Mouse (Mus musculus): Measurements from ENCODE around the gene Srrm3. TPM values are rescaled to one million over a fixed set of nuclear protein-coding genes. Genes with fewer than 3 reads are reported as not detected.
A peak's percentile ranks its signal among the peaks of the same experiment; 100 is the strongest.

Gene Srrm3
- polyA plus RNA-seq, 1 experiment, result 0.16 TPM

GRCm38 (mm10) chr5:135884641-135885040 lies 78.0 kb downstream of the Srrm3 start:
- H3K36me3 ChIP-seq (ENCODE audit: control insufficient read depth, insufficient read depth, low read length), result no peaks in the 10 kb centered on the region
- WGBS, result 64% methylated on average over 6 of the region's 6 CpGs
- H3K27ac ChIP-seq (ENCODE audit: insufficient read depth, low read depth, low read length), result no peak overlapping the region
- no peaks in the 10 kb centered on the region for H3K27me3 ChIP-seq (replicated peaks; ENCODE audit: control insufficient read depth, insufficient read depth, low read length)
- no peaks in the 10 kb centered on the region for H3K4me1 ChIP-seq (ENCODE audit: control insufficient read depth, insufficient read depth, low read length)
- no peak for DNase-seq
- no peak for TF ChIP-seq POLR2A (IDR thresholded peaks at IDR 0.05; ENCODE audit: low read depth, low read length)
- TF ChIP-seq CTCF (conservative IDR thresholded peaks at IDR 0.05; ENCODE audit: insufficient read depth, insufficient read length, low read depth, low read length), result no peak
- H3K4me3 ChIP-seq (ENCODE audit: insufficient read depth, low read depth, low read length), result no peak overlapping the region

- Histone ChIP-seq H3K27me3 (replicated peaks; ENCODE audit: control insufficient read depth, insufficient read depth, low read length) (no peaks in the 10 kb centered on the region), H3K27ac (ENCODE audit: insufficient read depth, low read depth, low read length) (peak within 1 kb of the TSS; percentile 54), H3K4me1 (ENCODE audit: control insufficient read depth, insufficient read depth, low read length) (no peaks in the 10 kb centered on the region), H3K4me3 (ENCODE audit: insufficient read depth, low read depth, low read length) (peak within 1 kb of the TSS; percentile 63), H3K36me3 (ENCODE audit: control insufficient read depth, insufficient read depth, low read length) (no peaks in the 10 kb centered on the region)
- TF ChIP-seq CTCF (conservative IDR thresholded peaks at IDR 0.05; ENCODE audit: insufficient read depth, insufficient read length, low read depth, low read length) (no peak), POLR2A (IDR thresholded peaks at IDR 0.05; ENCODE audit: low read depth, low read length) (peak; percentile 55)
- WGBS, result 2% methylated on average over 24 of the region's 24 CpGs
- DNase-seq, result peak; percentile 95
These were observed 81.0 kb downstream of the Srrm3 start, which contains the start of gene Hspb1 for GRCm38 (mm10) chr5:135887675-135888102. Gene Hspb1 (plus strand): TSS chr5:135887919.

GRCm38 (mm10) chr5:135888405-135889215 lies 81.9 kb downstream of the Srrm3 start:
- 5% methylated on average over 30 of the region's 30 CpGs for WGBS
- peak overlapping the region; percentile 63 for H3K4me3 ChIP-seq (ENCODE audit: insufficient read depth, low read depth, low read length)
- peak overlapping the region; percentile 15; the same call in 1 of the 2 replicates for H3K27ac ChIP-seq (ENCODE audit: insufficient read depth, low read depth, low read length)
- no peaks in the 10 kb centered on the region for H3K4me1 ChIP-seq (ENCODE audit: control insufficient read depth, insufficient read depth, low read length)
- H3K27me3 ChIP-seq (replicated peaks; ENCODE audit: control insufficient read depth, insufficient read depth, low read length), result no peaks in the 10 kb centered on the region
- DNase-seq, result peak; percentile 36
- no peak for TF ChIP-seq CTCF (conservative IDR thresholded peaks at IDR 0.05; ENCODE audit: insufficient read depth, insufficient read length, low read depth, low read length)
- TF ChIP-seq POLR2A (IDR thresholded peaks at IDR 0.05; ENCODE audit: low read depth, low read length), result no peak
- H3K36me3 ChIP-seq (ENCODE audit: control insufficient read depth, insufficient read depth, low read length), result no peaks in the 10 kb centered on the region

- Histone ChIP-seq H3K4me1 (ENCODE audit: control insufficient read depth, insufficient read depth, low read length) (no peaks in the 10 kb centered on the region), H3K4me3 (ENCODE audit: insufficient read depth, low read depth, low read length) (no peak overlapping the region), H3K27ac (ENCODE audit: insufficient read depth, low read depth, low read length) (no peak overlapping the region), H3K27me3 (replicated peaks; ENCODE audit: control insufficient read depth, insufficient read depth, low read length) (no peaks in the 10 kb centered on the region), H3K36me3 (ENCODE audit: control insufficient read depth, insufficient read depth, low read length) (no peaks in the 10 kb centered on the region)
- 55% methylated on average over 4 of the region's 4 CpGs for whole genome bisulfite sequencing
- TF ChIP-seq POLR2A (IDR thresholded peaks at IDR 0.05; ENCODE audit: low read depth, low read length) (no peak), CTCF (conservative IDR thresholded peaks at IDR 0.05; ENCODE audit: insufficient read depth, insufficient read length, low read depth, low read length) (no peak)
- no peak for DNase-seq
These were observed 83.6 kb downstream of the Srrm3 start for GRCm38 (mm10) chr5:135890323-135890722.

- Histone ChIP-seq H3K4me1 (ENCODE audit: control insufficient read depth, insufficient read depth, low read length) (no peaks in the 10 kb centered on the region), H3K36me3 (ENCODE audit: control insufficient read depth, insufficient read depth, low read length) (no peaks in the 10 kb centered on the region), H3K4me3 (ENCODE audit: insufficient read depth, low read depth, low read length) (no peak overlapping the region), H3K27me3 (replicated peaks; ENCODE audit: control insufficient read depth, insufficient read depth, low read length) (no peaks in the 10 kb centered on the region), H3K27ac (ENCODE audit: insufficient read depth, low read depth, low read length) (no peak overlapping the region)
- no peak for DNase-seq
- TF ChIP-seq POLR2A (IDR thresholded peaks at IDR 0.05; ENCODE audit: low read depth, low read length) (no peak), CTCF (conservative IDR thresholded peaks at IDR 0.05; ENCODE audit: insufficient read depth, insufficient read length, low read depth, low read length) (no peak)
- 58% methylated on average over 3 of the region's 3 CpGs for WGBS
These were observed 84.2 kb downstream of the Srrm3 start for GRCm38 (mm10) chr5:135890920-135891319.

- no peak overlapping the region for H3K4me3 ChIP-seq (ENCODE audit: insufficient read depth, low read depth, low read length)
- DNase-seq, result no peak
- no peaks in the 10 kb centered on the region for H3K4me1 ChIP-seq (ENCODE audit: control insufficient read depth, insufficient read depth, low read length)
- no peak overlapping the region for H3K27ac ChIP-seq (ENCODE audit: insufficient read depth, low read depth, low read length)
- no peaks in the 10 kb centered on the region for H3K27me3 ChIP-seq (replicated peaks; ENCODE audit: control insufficient read depth, insufficient read depth, low read length)
- TF ChIP-seq POLR2A (IDR thresholded peaks at IDR 0.05; ENCODE audit: low read depth, low read length), result no peak
- TF ChIP-seq CTCF (conservative IDR thresholded peaks at IDR 0.05; ENCODE audit: insufficient read depth, insufficient read length, low read depth, low read length), result no peak
- H3K36me3 ChIP-seq (ENCODE audit: control insufficient read depth, insufficient read depth, low read length), result no peaks in the 10 kb centered on the region
- 51% methylated on average over 9 of the region's 9 CpGs for WGBS
These were observed 86.1 kb downstream of the Srrm3 start for GRCm38 (mm10) chr5:135892589-135893351.

- Histone ChIP-seq H3K27ac (ENCODE audit: insufficient read depth, low read depth, low read length) (no peak overlapping the region), H3K4me1 (ENCODE audit: control insufficient read depth, insufficient read depth, low read length) (no peaks in the 10 kb centered on the region), H3K4me3 (ENCODE audit: insufficient read depth, low read depth, low read length) (no peak overlapping the region), H3K36me3 (ENCODE audit: control insufficient read depth, insufficient read depth, low read length) (no peaks in the 10 kb centered on the region), H3K27me3 (replicated peaks; ENCODE audit: control insufficient read depth, insufficient read depth, low read length) (no peaks in the 10 kb centered on the region)
- no peak for TF ChIP-seq POLR2A (IDR thresholded peaks at IDR 0.05; ENCODE audit: low read depth, low read length)
- no peak for TF ChIP-seq CTCF (conservative IDR thresholded peaks at IDR 0.05; ENCODE audit: insufficient read depth, insufficient read length, low read depth, low read length)
- 72% methylated on average over 6 of the region's 6 CpGs for WGBS
- no peak for DNase-seq
These were observed 88.3 kb downstream of the Srrm3 start for GRCm38 (mm10) chr5:135894958-135895357.

All from kidney, adult 2 months (tissue).